In genomic region chr1:192947839-192948173, GRCm38 (mm10) we compare ENCODE assay signal across 10 mouse cellular contexts.
DNase-seq lines count a peak whose midpoint lies in the region; ATAC-seq and TF ChIP-seq lines count a peak whose summit lies in the region.
"Had no signal": no experiment of that assay in that cellular context is flagged by ENCODE, and none has a peak within 500 bp of the region (broad histone marks: within the 10 kb centered on the region; RNA-seq: fewer than 3 reads in every experiment).

No protein-coding gene starts in this region.

- H3K9ac ChIP-seq in embryonic facial prominence, embryonic 14.5 days (ENCODE audit: low read depth, low read length) = no peak overlapping the region
- H3K9ac ChIP-seq in hindbrain, embryonic 12.5 days = no peak overlapping the region
- H3K9ac ChIP-seq in midbrain, embryonic 14.5 days (replicated peaks; ENCODE audit: low read length) = no peak overlapping the region
- H3K9ac ChIP-seq in heart, adult 2 months (ENCODE audit: low read depth, low read length) = no peak overlapping the region
- H3K9ac ChIP-seq: liver, embryonic 15.5 days had no signal

- TF ChIP-seq CTCF in heart, adult 2 months (IDR thresholded peaks at IDR 0.05) = no peak

- ATAC-seq in embryonic facial prominence, embryonic 14.5 days (ENCODE audit: low read depth) = no peak; the same call in 1 of the 2 replicates
- peak; percentile 67 for ATAC-seq in hindbrain, embryonic 12.5 days (ENCODE audit: low FRiP score)
- no peak for ATAC-seq in midbrain, embryonic 14.5 days (ENCODE audit: low FRiP score, low TSS enrichment)

- H3K4me2 ChIP-seq in embryonic facial prominence, embryonic 14.5 days (ENCODE audit: low read depth, low read length) = no peak overlapping the region
- H3K4me2 ChIP-seq in hindbrain, embryonic 12.5 days (replicated peaks) = no peak overlapping the region; the same call in 1 of the 2 replicates
- H3K4me2 ChIP-seq in midbrain, embryonic 14.5 days (ENCODE audit: low read length) = no peak overlapping the region
- H3K4me2 ChIP-seq: liver, embryonic 15.5 days had no signal

- peak; percentile 15 for DNase-seq in embryonic facial prominence, embryonic 14.5 days (ENCODE audit: low spot score)
- DNase-seq in midbrain, embryonic 14.5 days = peak; percentile 71
- no peak for DNase-seq in kidney, postnatal 4 days
- no peak for DNase-seq in heart, adult 2 months
- DNase-seq in kidney, postnatal 10 days = no peak
- DNase-seq in urinary bladder, postnatal 10 days (ENCODE audit: low spot score) = no peak
- DNase-seq: cerebellum, postnatal 36 days; heart, postnatal 36 days had no signal

- no peaks in the 10 kb centered on the region for H3K4me1 ChIP-seq in embryonic facial prominence, embryonic 14.5 days (ENCODE audit: control insufficient read depth, insufficient read depth, low read length)
- peaks cover 3% of the 10 kb centered on the region for H3K4me1 ChIP-seq in hindbrain, embryonic 12.5 days
- H3K4me1 ChIP-seq in midbrain, embryonic 14.5 days (ENCODE audit: control insufficient read depth, insufficient read depth, low read length) = peaks cover 6% of the 10 kb centered on the region
- no peaks in the 10 kb centered on the region for H3K4me1 ChIP-seq in heart, adult 2 months (ENCODE audit: control insufficient read depth, insufficient read depth, low read length)
- H3K4me1 ChIP-seq: liver, embryonic 15.5 days had no signal

- no peak overlapping the region for H3K4me3 ChIP-seq in embryonic facial prominence, embryonic 14.5 days (ENCODE audit: low read depth, low read length)
- H3K4me3 ChIP-seq in hindbrain, embryonic 12.5 days = no peak overlapping the region
- H3K4me3 ChIP-seq in midbrain, embryonic 14.5 days (replicated peaks; ENCODE audit: low read depth, low read length) = no peak overlapping the region
- no peak overlapping the region for H3K4me3 ChIP-seq in heart, adult 2 months
- H3K4me3 ChIP-seq: liver, embryonic 15.5 days had no signal

- no peaks in the 10 kb centered on the region for H3K36me3 ChIP-seq in embryonic facial prominence, embryonic 14.5 days (ENCODE audit: control insufficient read depth, insufficient read depth, low read length)
- H3K36me3 ChIP-seq in hindbrain, embryonic 12.5 days = no peaks in the 10 kb centered on the region
- H3K36me3 ChIP-seq in midbrain, embryonic 14.5 days (ENCODE audit: control insufficient read depth, insufficient read depth, low read length) = no peaks in the 10 kb centered on the region
- no peaks in the 10 kb centered on the region for H3K36me3 ChIP-seq in heart, adult 2 months (ENCODE audit: control insufficient read depth, insufficient read depth, low read length)
- H3K36me3 ChIP-seq: liver, embryonic 15.5 days had no signal

- no peak overlapping the region for H3K27ac ChIP-seq in embryonic facial prominence, embryonic 14.5 days (replicated peaks; ENCODE audit: low read depth, low read length)
- H3K27ac ChIP-seq in hindbrain, embryonic 12.5 days = 0 out of 2 replicates have a peak overlapping the region, but pooled peaks have one; percentile 12
- peak overlapping the region; percentile 70 for H3K27ac ChIP-seq in midbrain, embryonic 14.5 days (replicated peaks; ENCODE audit: low read depth, low read length)
- no peak overlapping the region for H3K27ac ChIP-seq in heart, adult 2 months
- H3K27ac ChIP-seq: liver, embryonic 15.5 days had no signal

- H3K27me3 ChIP-seq in embryonic facial prominence, embryonic 14.5 days (replicated peaks; ENCODE audit: control insufficient read depth, insufficient read depth, low read length) = no peaks in the 10 kb centered on the region
- no peaks in the 10 kb centered on the region for H3K27me3 ChIP-seq in hindbrain, embryonic 12.5 days
- H3K27me3 ChIP-seq in midbrain, embryonic 14.5 days (ENCODE audit: control insufficient read depth, insufficient read depth, low read length) = no peaks in the 10 kb centered on the region
- no peaks in the 10 kb centered on the region for H3K27me3 ChIP-seq in heart, adult 2 months (ENCODE audit: control insufficient read depth, insufficient read depth, low read length)
- H3K27me3 ChIP-seq: liver, embryonic 15.5 days had no signal

- no peaks in the 10 kb centered on the region for H3K9me3 ChIP-seq in embryonic facial prominence, embryonic 14.5 days (ENCODE audit: control insufficient read depth, low read length)
- H3K9me3 ChIP-seq in hindbrain, embryonic 12.5 days (replicated peaks) = no peaks in the 10 kb centered on the region
- H3K9me3 ChIP-seq in midbrain, embryonic 14.5 days (ENCODE audit: control insufficient read depth, low read length) = no peaks in the 10 kb centered on the region
- H3K9me3 ChIP-seq: liver, embryonic 15.5 days had no signal

- no peaks in the 10 kb centered on the region for H3K79me2 ChIP-seq in heart, adult 2 months (replicated peaks; ENCODE audit: control insufficient read depth, insufficient read depth, low read length)

- 43% methylated on average over 2 of the region's 2 CpGs for WGBS in embryonic facial prominence, embryonic 14.5 days
- 25% methylated on average over 2 of the region's 2 CpGs for WGBS in hindbrain, embryonic 12.5 days
- 18% methylated on average over 2 of the region's 2 CpGs for WGBS in midbrain, embryonic 14.5 days
- WGBS in heart, adult 2 months = 65% methylated on average over 2 of the region's 2 CpGs

- no peak for TF ChIP-seq POLR2A in heart, adult 2 months (IDR thresholded peaks at IDR 0.05; ENCODE audit: insufficient read depth, low read depth, low read length)

- no peak for TF ChIP-seq EP300 in heart, adult 2 months (IDR thresholded peaks at IDR 0.05; ENCODE audit: insufficient read depth, low read depth, low read length)

- intact Hi-C loops in heart, adult 2 months (cut with DNase I) = no loop called here

Comparison
In these comparisons a context has a peak if more than half of its experiments do, and no peak if none do; other contexts are left out.
1. DNase-seq: peak in embryonic facial prominence, embryonic 14.5 days (single experiment) and midbrain, embryonic 14.5 days (single experiment); none in kidney, postnatal 4 days (0 of 2), heart, adult 2 months (0 of 2), kidney, postnatal 10 days (single experiment) and urinary bladder, postnatal 10 days (single experiment).
2. H3K27ac ChIP-seq: peak in hindbrain, embryonic 12.5 days (single experiment) and midbrain, embryonic 14.5 days (single experiment); none in embryonic facial prominence, embryonic 14.5 days (single experiment) and heart, adult 2 months (single experiment).